Comparison of ENCODE assay signal across 8 mouse cellular contexts in genomic region chr19:47228725-47229252, GRCm38 (mm10). TPM values are rescaled to one million over a fixed set of nuclear protein-coding genes. Genes with fewer than 3 reads are reported as not detected.
A peak's percentile ranks its signal among the peaks of the same experiment; 100 is the strongest.
DNase-seq lines count a peak whose midpoint lies in the region; ATAC-seq and TF ChIP-seq lines count a peak whose summit lies in the region.

No protein-coding gene starts in this region.

- H3K4me1 ChIP-seq in intestine, embryonic 14.5 days (replicated peaks; ENCODE audit: control insufficient read depth, insufficient read depth, low read length) = peaks cover 17% of the 10 kb centered on the region
- peaks cover 20% of the 10 kb centered on the region for H3K4me1 ChIP-seq in midbrain, embryonic 10.5 days
- H3K4me1 ChIP-seq in small intestine, adult 2 months (ENCODE audit: control insufficient read depth, insufficient read depth, insufficient read length, low read length) = no peaks in the 10 kb centered on the region

- H3K4me3 ChIP-seq in intestine, embryonic 14.5 days (ENCODE audit: low read depth, low read length) = peak overlapping the region; percentile 23
- peak overlapping the region; percentile 48 for H3K4me3 ChIP-seq in midbrain, embryonic 10.5 days
- peak overlapping the region; percentile 28 for H3K4me3 ChIP-seq in small intestine, adult 2 months (ENCODE audit: low read depth, low read length)

- WGBS in intestine, embryonic 14.5 days = 3% methylated on average over 17 of the region's 17 CpGs
- WGBS in midbrain, embryonic 10.5 days = 7% methylated on average over 17 of the region's 17 CpGs
- whole genome bisulfite sequencing in small intestine, adult 2 months = 8% methylated on average over 17 of the region's 17 CpGs

- TF ChIP-seq POLR2A in small intestine, adult 2 months (IDR thresholded peaks at IDR 0.05; ENCODE audit: low read depth, low read length) = no peak

- peak overlapping the region; percentile 24 for H3K27ac ChIP-seq in intestine, embryonic 14.5 days (ENCODE audit: low read depth)
- peak overlapping the region; percentile 77 for H3K27ac ChIP-seq in midbrain, embryonic 10.5 days (replicated peaks)
- 0 out of 2 replicates have a peak overlapping the region, but pooled peaks have one; percentile 13 for H3K27ac ChIP-seq in small intestine, adult 2 months (ENCODE audit: insufficient read depth, low read depth, low read length)

- no peak for TF ChIP-seq CTCF in small intestine, adult 2 months (IDR thresholded peaks at IDR 0.05; ENCODE audit: extremely low read depth, insufficient read length, insufficient replicate concordance, low read depth, low read length)

- no peaks in the 10 kb centered on the region for H3K27me3 ChIP-seq in intestine, embryonic 14.5 days (replicated peaks; ENCODE audit: control insufficient read depth, insufficient read depth, low read length)
- no peaks in the 10 kb centered on the region for H3K27me3 ChIP-seq in midbrain, embryonic 10.5 days (ENCODE audit: low read depth, poor library complexity, severe bottlenecking)
- H3K27me3 ChIP-seq in small intestine, adult 2 months (ENCODE audit: control insufficient read depth, insufficient read depth, low read length) = no peaks in the 10 kb centered on the region

- H3K36me3 ChIP-seq in intestine, embryonic 14.5 days (ENCODE audit: control insufficient read depth, insufficient read depth, low read length) = no peaks in the 10 kb centered on the region
- H3K36me3 ChIP-seq in midbrain, embryonic 10.5 days = no peaks in the 10 kb centered on the region
- H3K36me3 ChIP-seq in small intestine, adult 2 months (ENCODE audit: control insufficient read depth, insufficient read depth, low read length) = no peaks in the 10 kb centered on the region

- peak overlapping the region; percentile 21; the same call in 1 of the 2 replicates for H3K9ac ChIP-seq in intestine, embryonic 14.5 days (ENCODE audit: low read length)

- ATAC-seq in intestine, embryonic 14.5 days (replicated peaks; ENCODE audit: low FRiP score, low TSS enrichment, low read depth) = peak; percentile 76
- no peak for ATAC-seq in erythroid progenitor cell, adult 5-6 weeks (replicated peaks; ENCODE audit: low FRiP score, poor library complexity, severe bottlenecking)

- H3K9me3 ChIP-seq in intestine, embryonic 14.5 days (ENCODE audit: control insufficient read depth, low read length) = no peaks in the 10 kb centered on the region
- H3K9me3 ChIP-seq in midbrain, embryonic 10.5 days (replicated peaks) = no peaks in the 10 kb centered on the region

- H3K4me2 ChIP-seq in intestine, embryonic 14.5 days (ENCODE audit: low read length) = peak overlapping the region; percentile 46

- peak; percentile 81 for DNase-seq in adrenal gland, postnatal 10 days
- peak; percentile 69 for DNase-seq in embryo, embryonic 11 days
- DNase-seq in gastrocnemius, postnatal 36 days = peak; percentile 60 to 71
- DNase-seq in intestine, embryonic 14.5 days (ENCODE audit: low spot score) = peak; percentile 65
- peak; percentile 74 for DNase-seq in left cerebral cortex, postnatal 4 days
- DNase-seq in midbrain, embryonic 10.5 days (ENCODE audit: low spot score) = peak; percentile 56

- intact Hi-C loops in gastrocnemius, postnatal 36 days (cut with DNase I) = no loop called here
- intact Hi-C loops in left cerebral cortex, postnatal 4 days (cut with DNase I) = no loop called here

RNA-seq across cellular contexts. Expression of gene Neurl1a, which starts 50.2 kb away (rescaled TPM):
- total RNA-seq in adrenal gland, postnatal 10 days (2021) = 10 to 100 TPM; 13.6 to 19.4 TPM
- 100 to 1,000 TPM; 116 to 129 TPM for total RNA-seq in gastrocnemius, postnatal 36 days (2021)
- 8.6 and 9.1 TPM in 2 replicates for polyA plus RNA-seq in intestine, embryonic 14.5 days (2014; fragmentation: Nextera tagmentation; extraction: Ambion mirVana)
- 10 to 100 TPM; 42.6 to 54.8 TPM for total RNA-seq in left cerebral cortex, postnatal 4 days (2021)
- 4.4 and 5.0 TPM in 2 replicates for polyA plus RNA-seq in midbrain, embryonic 10.5 days (2016; fragmentation: Nextera tagmentation; extraction: Ambion mirVana)
- polyA plus RNA-seq in small intestine, adult 2 months (2012; rRNA removed) = 2.8 and 6.7 TPM in 2 replicates
- total RNA-seq in erythroid progenitor cell, adult 5-6 weeks (2015; ENCODE audit: low replicate concordance) = not detected in 2 replicates
- total RNA-seq in erythroid progenitor cell, adult 5-6 weeks (2017; ENCODE audit: low replicate concordance) = 0.68 TPM in 1 of 2 replicates, not detected in the other

Comparison
In these comparisons a context has a peak if more than half of its experiments do, and no peak if none do; other contexts are left out.
1. H3K27ac ChIP-seq: peak in every context shown above with its lines; median percentile 77 in midbrain, embryonic 10.5 days; 24 in intestine, embryonic 14.5 days; 13 in small intestine, adult 2 months.
2. RNA of gene Neurl1a, which starts 50.2 kb away (total RNA-seq): 116 to 129 TPM in gastrocnemius, postnatal 36 days, 42.6 to 54.8 TPM in left cerebral cortex, postnatal 4 days and 13.6 to 19.4 TPM in adrenal gland, postnatal 10 days; 0.68 TPM in erythroid progenitor cell, adult 5-6 weeks; every median in the first group is over 4 times any median in the second.
3. Peak in every context shown above with its lines, with median percentiles within 50 percentile points of each other: DNase-seq and H3K4me3 ChIP-seq.